Mouse (Mus musculus): ENCODE data around the gene Cldn7. TPM values are rescaled to one million over a fixed set of nuclear protein-coding genes. Genes with fewer than 3 reads are reported as not detected.
A peak's percentile ranks its signal among the peaks of the same experiment; 100 is the strongest.

Cldn7 gene
- polyA plus RNA-seq, 1 experiment from 2014 or later = 238 TPM

GRCm38 (mm10) chr11:69968793-69969192 is 4.2 kb downstream of the Cldn7 start:
- WGBS = 74% methylated on average over 4 of the region's 4 CpGs
- Histone ChIP-seq H3K27me3 (ENCODE audit: insufficient read depth, low read length) (peaks cover 12% of the 10 kb centered on the region), H3K9ac (ENCODE audit: low read depth, low read length) (no peak overlapping the region), H3K36me3 (ENCODE audit: insufficient read depth, low read length) (peaks cover 8% of the 10 kb centered on the region), H3K4me2 (ENCODE audit: low read length) (no peak overlapping the region), H3K9me3 (replicated peaks; ENCODE audit: low read length) (no peaks in the 10 kb centered on the region), H3K4me1 (replicated peaks; ENCODE audit: insufficient read depth, low read length) (no peaks in the 10 kb centered on the region), H3K4me3 (replicated peaks; ENCODE audit: low read depth, low read length) (no peak overlapping the region), H3K27ac (no peak overlapping the region)
- ATAC-seq (replicated peaks; ENCODE audit: low FRiP score, low read depth) (0 out of 2 replicates have a peak, but pooled peaks have one; percentile 14), DNase-seq (ENCODE audit: low spot score) (no peak)
- no peak for TF ChIP-seq CTCF (IDR thresholded peaks at IDR 0.05; ENCODE audit: low read depth)

DNA sequence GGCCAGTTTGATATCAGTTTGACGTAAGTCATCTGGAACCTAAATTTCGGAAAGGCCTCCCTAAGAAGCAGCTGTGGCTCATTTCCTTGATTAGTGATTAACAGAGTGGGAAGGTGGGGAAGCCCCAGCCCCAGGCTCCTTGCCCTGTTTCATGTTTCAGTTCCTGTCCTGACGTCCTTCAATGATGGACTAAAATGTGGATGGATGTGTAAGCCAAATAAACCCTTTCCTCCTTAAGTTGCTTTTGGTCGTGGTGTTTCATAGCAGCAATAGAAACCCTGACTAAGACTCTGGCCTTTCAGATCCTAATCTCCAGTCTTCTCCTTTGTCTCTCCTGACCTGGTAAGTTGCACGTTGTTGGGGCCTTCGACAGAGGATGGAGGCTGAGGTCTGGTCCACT is 5.6 kb downstream of the Cldn7 start:
- ATAC-seq (replicated peaks; ENCODE audit: low FRiP score, low read depth) (no peak), DNase-seq (ENCODE audit: low spot score) (no peak)
- Histone ChIP-seq H3K4me2 (ENCODE audit: low read length) (no peak overlapping the region), H3K27me3 (ENCODE audit: insufficient read depth, low read length) (peaks cover 7% of the 10 kb centered on the region), H3K27ac (no peak overlapping the region), H3K9ac (ENCODE audit: low read depth, low read length) (no peak overlapping the region), H3K4me1 (replicated peaks; ENCODE audit: insufficient read depth, low read length) (no peaks in the 10 kb centered on the region), H3K4me3 (replicated peaks; ENCODE audit: low read depth, low read length) (no peak overlapping the region), H3K36me3 (ENCODE audit: insufficient read depth, low read length) (peaks cover 19% of the 10 kb centered on the region), H3K9me3 (replicated peaks; ENCODE audit: low read length) (no peaks in the 10 kb centered on the region)
- no peak for TF ChIP-seq CTCF (IDR thresholded peaks at IDR 0.05; ENCODE audit: low read depth)
- WGBS = 54% methylated on average over 6 of the region's 6 CpGs

DNA sequence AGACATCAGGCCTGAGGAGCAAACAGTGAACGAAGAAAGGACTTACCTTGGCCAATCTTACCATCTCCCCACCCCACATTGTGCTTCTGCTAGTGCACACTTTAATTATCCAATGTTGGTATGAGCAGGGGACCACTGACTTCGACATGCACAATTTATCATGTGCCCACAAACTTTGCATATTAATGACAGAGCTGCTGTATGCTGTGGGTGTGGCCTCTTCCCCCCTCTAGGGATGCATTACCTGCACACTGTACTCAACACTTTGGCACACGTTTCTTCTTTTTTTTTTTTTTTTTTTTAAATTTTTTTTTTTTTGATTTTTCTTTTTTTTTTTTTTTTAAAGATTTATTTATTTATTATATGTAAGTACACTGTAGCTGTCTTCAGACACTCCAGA is 6.2 kb downstream of the Cldn7 start:
- no peak for ATAC-seq (replicated peaks; ENCODE audit: low FRiP score, low read depth)
- H3K27me3 ChIP-seq (ENCODE audit: insufficient read depth, low read length) = peaks cover 5% of the 10 kb centered on the region; the same call in 1 of the 2 replicates
- no peak for TF ChIP-seq CTCF (IDR thresholded peaks at IDR 0.05; ENCODE audit: low read depth)
- no peaks in the 10 kb centered on the region for H3K4me1 ChIP-seq (replicated peaks; ENCODE audit: insufficient read depth, low read length)
- DNase-seq (ENCODE audit: low spot score) = no peak
- 62% methylated on average over 3 of the region's 3 CpGs for WGBS
- no peak overlapping the region for H3K9ac ChIP-seq (ENCODE audit: low read depth, low read length)
- no peaks in the 10 kb centered on the region for H3K9me3 ChIP-seq (replicated peaks; ENCODE audit: low read length)
- no peak overlapping the region for H3K27ac ChIP-seq
- H3K4me3 ChIP-seq (replicated peaks; ENCODE audit: low read depth, low read length) = no peak overlapping the region
- peaks cover 20% of the 10 kb centered on the region for H3K36me3 ChIP-seq (ENCODE audit: insufficient read depth, low read length)
- H3K4me2 ChIP-seq (ENCODE audit: low read length) = no peak overlapping the region

GRCm38 (mm10) chr11:69974907-69975306 is 10.3 kb downstream of the Cldn7 start:
- no peak overlapping the region for H3K4me2 ChIP-seq (ENCODE audit: low read length)
- DNase-seq (ENCODE audit: low spot score) = no peak
- peaks cover 28% of the 10 kb centered on the region for H3K36me3 ChIP-seq (ENCODE audit: insufficient read depth, low read length)
- ATAC-seq (replicated peaks; ENCODE audit: low FRiP score, low read depth) = no peak
- H3K9ac ChIP-seq (ENCODE audit: low read depth, low read length) = no peak overlapping the region
- 0 out of 2 replicates have a peak, but pooled peaks cover 5% of the 10 kb centered on the region for H3K4me1 ChIP-seq (replicated peaks; ENCODE audit: insufficient read depth, low read length)
- H3K27me3 ChIP-seq (ENCODE audit: insufficient read depth, low read length) = no peaks in the 10 kb centered on the region
- no peak for TF ChIP-seq CTCF (IDR thresholded peaks at IDR 0.05; ENCODE audit: low read depth)
- H3K9me3 ChIP-seq (replicated peaks; ENCODE audit: low read length) = no peaks in the 10 kb centered on the region
- no peak overlapping the region for H3K27ac ChIP-seq
- no peak overlapping the region for H3K4me3 ChIP-seq (replicated peaks; ENCODE audit: low read depth, low read length)
- WGBS = 94% methylated on average over 2 of the region's 2 CpGs

- no peak overlapping the region for H3K27ac ChIP-seq
- no peak for TF ChIP-seq CTCF (IDR thresholded peaks at IDR 0.05; ENCODE audit: low read depth)
- no peaks in the 10 kb centered on the region for H3K27me3 ChIP-seq (ENCODE audit: insufficient read depth, low read length)
- no peak for ATAC-seq (replicated peaks; ENCODE audit: low FRiP score, low read depth)
- WGBS = 96% methylated on average over 4 of the region's 4 CpGs
- no peak overlapping the region for H3K4me3 ChIP-seq (replicated peaks; ENCODE audit: low read depth, low read length)
- DNase-seq (ENCODE audit: low spot score) = no peak
- H3K9ac ChIP-seq (ENCODE audit: low read depth, low read length) = no peak overlapping the region
- H3K9me3 ChIP-seq (replicated peaks; ENCODE audit: low read length) = no peaks in the 10 kb centered on the region
- peaks cover 28% of the 10 kb centered on the region for H3K36me3 ChIP-seq (ENCODE audit: insufficient read depth, low read length)
- 0 out of 2 replicates have a peak, but pooled peaks cover 5% of the 10 kb centered on the region for H3K4me1 ChIP-seq (replicated peaks; ENCODE audit: insufficient read depth, low read length)
- no peak overlapping the region for H3K4me2 ChIP-seq (ENCODE audit: low read length)
These were observed 11.7 kb downstream of the Cldn7 start for GRCm38 (mm10) chr11:69976271-69976670.

- no peak for DNase-seq (ENCODE audit: low spot score)
- Histone ChIP-seq H3K4me1 (replicated peaks; ENCODE audit: insufficient read depth, low read length) (peaks cover 23% of the 10 kb centered on the region; the same call in 1 of the 2 replicates), H3K27ac (peak overlapping the region; percentile 99), H3K9me3 (replicated peaks; ENCODE audit: low read length) (no peaks in the 10 kb centered on the region), H3K36me3 (ENCODE audit: insufficient read depth, low read length) (peaks cover 18% of the 10 kb centered on the region), H3K27me3 (ENCODE audit: insufficient read depth, low read length) (no peaks in the 10 kb centered on the region), H3K4me2 (ENCODE audit: low read length) (peak overlapping the region; percentile 92), H3K9ac (ENCODE audit: low read depth, low read length) (peak overlapping the region; percentile 97), H3K4me3 (replicated peaks; ENCODE audit: low read depth, low read length) (peak overlapping the region; percentile 99)
- no peak for TF ChIP-seq CTCF (IDR thresholded peaks at IDR 0.05; ENCODE audit: low read depth)
- ATAC-seq (replicated peaks; ENCODE audit: low FRiP score, low read depth) = no peak
- WGBS = 2% methylated on average over 16 of the region's 16 CpGs
These were observed 15.2 kb downstream of the Cldn7 start for GRCm38 (mm10) chr11:69979827-69980195.

Data from kidney, postnatal 0 days (tissue).